Mouse (Mus musculus) limb, embryonic 12.5 days (tissue): Measurements from ENCODE around the gene Magi2. TPM values are rescaled to one million over a fixed set of nuclear protein-coding genes. Genes with fewer than 3 reads are reported as not detected.

ENCODE experiments used
- ATAC-seq: fragments of 200-750 bp; cut with Nextera tagmentation; 2 replicates; pipeline ENCODE4 v1.8.0; 2017; ENCODE audit warnings: low read depth, moderate TSS enrichment; ENCODE audit not compliant: insufficient number of reproducible peaks, insufficient read depth, low FRiP score, low TSS enrichment
- H3K27ac ChIP-seq: fragments of 300-500 bp; sonication (generic); 2 replicates; pipeline ENCODE4 v1.5.1; 2016; ENCODE audit warnings: mild to moderate bottlenecking, moderate library complexity
- H3K27me3 ChIP-seq: fragments of 300-500 bp; sonication (generic); 2 replicates; pipeline ENCODE4 v1.6.1; 2016; ENCODE audit warnings: mild to moderate bottlenecking, moderate library complexity
- H3K36me3 ChIP-seq: fragments of 300-500 bp; sonication (generic); 2 replicates; pipeline ENCODE4 v1.6.1; 2016; ENCODE audit warnings: mild to moderate bottlenecking, moderate library complexity
- H3K4me1 ChIP-seq: fragments of 300-500 bp; sonication (generic); replicated peaks from 2 replicates; pipeline ENCODE4 v1.6.1; 2016
- H3K4me2 ChIP-seq: fragments of 300-500 bp; sonication (generic); 2 replicates; pipeline ENCODE4 v1.6.1; 2016; ENCODE audit warnings: mild to moderate bottlenecking, moderate library complexity
- H3K4me3 ChIP-seq: fragments of 300-500 bp; sonication (generic); replicated peaks from 2 replicates; pipeline ENCODE4 v1.5.1; 2016; ENCODE audit warnings: mild to moderate bottlenecking
- H3K9ac ChIP-seq: fragments of 300-500 bp; sonication (generic); replicated peaks from 2 replicates; pipeline ENCODE4 v1.6.1; 2016; ENCODE audit warnings: mild to moderate bottlenecking, moderate library complexity
- H3K9me3 ChIP-seq: fragments of 300-500 bp; sonication (generic); 2 replicates; pipeline ENCODE4 v1.6.1; 2016; ENCODE audit warnings: mild to moderate bottlenecking, moderate library complexity
- WGBS: fragments of 180-500 bp; shearing (Covaris S2); methylation state at CpG from one replicate; pipeline ENCODE4 v1.1.7; 2016; 5-methylcytosine and 5-hydroxymethylcytosine counted together
- polyA plus RNA-seq: library from polyadenylated mRNA; unstranded; fragments of >200 nt; fragmentation: Nextera tagmentation; extraction: Ambion mirVana; gene quantifications from 2 replicates; pipeline ENCODE4 v1.2.1, GENCODE M21; 2016

The Magi2 gene
- polyA plus RNA-seq, 1 experiment from 2014 or later = 7.0 TPM

DNA sequence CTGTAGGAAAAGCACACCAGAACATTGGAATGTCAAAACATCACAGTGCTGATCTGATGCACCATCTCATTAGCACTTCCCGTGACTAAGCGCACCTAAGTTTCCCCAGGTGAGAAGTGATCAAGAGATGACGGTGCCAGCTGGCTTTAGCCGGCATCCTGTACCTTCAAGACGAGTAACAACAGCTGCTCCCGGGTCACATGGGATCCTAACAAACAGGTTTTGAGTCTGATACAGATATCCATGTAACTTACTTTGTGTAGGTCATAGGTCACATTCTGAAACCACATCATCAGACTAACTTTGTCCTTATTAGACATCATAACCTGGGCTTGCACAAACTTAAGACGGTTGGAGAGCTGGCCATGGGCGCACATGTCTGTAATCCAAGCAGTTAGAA lies 1522.0 kb downstream of the Magi2 start:
- Histone ChIP-seq H3K27me3 (no peaks in the 10 kb centered on the region), H3K9ac (no peak overlapping the region), H3K27ac (no peak overlapping the region), H3K4me2 (no peak overlapping the region), H3K36me3 (no peaks in the 10 kb centered on the region), H3K4me3 (no peak overlapping the region), H3K4me1 (peaks cover 5% of the 10 kb centered on the region; the same call in 1 of the 2 replicates), H3K9me3 (no peaks in the 10 kb centered on the region)
- 82% methylated on average over 8 of the region's 8 CpGs for WGBS
- no peak for ATAC-seq

DNA sequence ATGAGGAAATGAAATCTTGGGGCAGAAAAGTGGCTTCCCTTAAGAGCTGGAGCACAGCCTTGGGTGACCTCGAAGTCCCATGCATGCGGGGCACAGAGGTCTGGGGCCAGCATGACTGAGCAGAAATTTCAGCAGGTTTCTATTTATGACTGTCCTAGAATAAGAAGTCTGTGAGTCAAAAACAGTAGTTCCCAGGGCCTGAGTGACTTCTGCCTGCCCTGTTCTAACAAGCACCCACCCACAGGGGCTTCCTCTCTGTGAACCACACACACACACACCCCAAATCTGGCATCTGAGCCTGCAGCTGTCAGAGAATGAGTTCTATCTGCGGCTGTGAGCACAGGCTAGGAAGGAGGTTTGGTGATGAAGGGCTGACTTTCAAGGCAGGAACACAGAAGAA lies 1522.7 kb downstream of the Magi2 start:
- no peak for ATAC-seq
- H3K4me3 ChIP-seq = no peak overlapping the region

DNA sequence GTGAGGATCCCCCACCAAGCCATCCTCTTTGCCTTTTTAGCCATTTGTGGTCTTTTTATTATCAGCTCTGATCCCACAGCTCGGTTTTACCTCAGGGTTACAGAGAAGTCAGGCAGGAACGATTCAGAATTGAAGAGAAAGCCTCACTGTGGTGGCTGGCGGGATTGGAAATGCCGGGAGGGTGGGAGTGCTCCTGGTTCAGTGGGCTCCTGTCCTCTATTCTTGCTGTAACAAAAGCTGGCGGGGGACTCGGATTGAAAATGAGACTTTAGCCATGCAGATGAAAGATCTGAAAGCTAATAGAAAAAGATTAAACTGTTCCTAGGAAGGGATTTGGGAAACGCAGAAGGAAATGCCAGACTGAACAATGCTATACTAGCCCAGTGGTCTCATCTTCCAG lies 1524.2 kb downstream of the Magi2 start:
- H3K36me3 ChIP-seq = no peaks in the 10 kb centered on the region
- H3K4me2 ChIP-seq = no peak overlapping the region
- no peak overlapping the region for H3K9ac ChIP-seq
- H3K4me3 ChIP-seq = no peak overlapping the region
- no peaks in the 10 kb centered on the region for H3K9me3 ChIP-seq
- no peak overlapping the region for H3K27ac ChIP-seq
- H3K27me3 ChIP-seq = no peaks in the 10 kb centered on the region
- peaks cover 10% of the 10 kb centered on the region; the same call in 1 of the 2 replicates for H3K4me1 ChIP-seq
- no peak for ATAC-seq
- 77% methylated on average over 7 of the region's 7 CpGs for WGBS

More for the DNA sequence above, 1522.7 kb downstream of the Magi2 start:
- peaks cover 10% of the 10 kb centered on the region; the same call in 1 of the 2 replicates for H3K4me1 ChIP-seq
- no peaks in the 10 kb centered on the region for H3K27me3 ChIP-seq
- H3K9me3 ChIP-seq = no peaks in the 10 kb centered on the region
- whole genome bisulfite sequencing = 81% methylated on average over 3 of the region's 3 CpGs
- H3K4me2 ChIP-seq = no peak overlapping the region
- no peak overlapping the region for H3K9ac ChIP-seq
- no peaks in the 10 kb centered on the region for H3K36me3 ChIP-seq
- H3K27ac ChIP-seq = no peak overlapping the region

DNA sequence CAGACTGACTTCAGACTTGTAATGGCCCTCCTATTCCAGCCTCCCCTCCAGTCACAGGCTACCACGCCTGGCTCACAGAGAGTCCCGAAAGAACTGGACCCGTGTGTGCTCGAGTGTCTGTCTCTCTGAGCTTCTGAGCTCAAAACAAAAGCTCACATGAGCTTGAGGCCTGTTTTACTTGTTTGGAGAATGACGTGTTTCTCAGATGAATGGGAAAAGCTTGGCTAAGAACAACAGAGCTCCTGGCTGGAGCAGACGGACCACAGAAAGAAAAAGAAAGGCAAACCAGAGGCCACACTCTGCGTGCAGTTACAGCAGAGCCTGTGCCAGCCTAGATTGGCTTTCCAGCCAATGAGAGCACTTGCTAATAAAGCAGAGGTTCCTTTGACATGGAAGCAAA lies 1524.9 kb downstream of the Magi2 start:
- Histone ChIP-seq H3K4me1 (peaks cover 10% of the 10 kb centered on the region; the same call in 1 of the 2 replicates), H3K9ac (no peak overlapping the region), H3K27me3 (no peaks in the 10 kb centered on the region), H3K4me3 (no peak overlapping the region), H3K36me3 (no peaks in the 10 kb centered on the region), H3K9me3 (no peaks in the 10 kb centered on the region), H3K27ac (no peak overlapping the region), H3K4me2 (no peak overlapping the region)
- no peak for ATAC-seq
- WGBS = 74% methylated on average over 7 of the region's 7 CpGs

DNA sequence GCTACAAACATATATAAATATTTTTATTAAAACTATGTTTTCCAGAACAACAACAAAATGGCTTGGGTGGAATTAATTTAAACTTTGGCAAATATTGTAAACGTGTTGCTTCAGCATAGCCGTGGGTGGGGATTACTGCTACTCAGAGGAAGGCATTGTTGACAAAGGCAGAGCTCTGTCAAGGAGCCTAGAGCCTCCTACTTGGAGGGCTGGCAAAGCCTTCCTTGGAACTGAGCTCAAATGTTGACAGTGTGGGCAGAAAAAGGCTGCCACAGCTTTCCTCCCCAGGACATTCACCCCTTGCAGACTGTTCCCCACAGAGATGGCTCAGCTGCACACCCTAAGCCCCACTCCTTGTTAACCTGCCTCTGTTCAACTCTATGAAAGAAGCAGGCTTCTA lies 1526.3 kb downstream of the Magi2 start:
- Histone ChIP-seq H3K27ac (no peak overlapping the region), H3K4me3 (no peak overlapping the region), H3K36me3 (peaks cover 5% of the 10 kb centered on the region; the same call in 1 of the 2 replicates), H3K9ac (no peak overlapping the region), H3K4me1 (peaks cover 10% of the 10 kb centered on the region; the same call in 1 of the 2 replicates), H3K4me2 (no peak overlapping the region), H3K9me3 (no peaks in the 10 kb centered on the region), H3K27me3 (no peaks in the 10 kb centered on the region)
- WGBS = 67% methylated on average over 2 of the region's 2 CpGs
- no peak for ATAC-seq

DNA sequence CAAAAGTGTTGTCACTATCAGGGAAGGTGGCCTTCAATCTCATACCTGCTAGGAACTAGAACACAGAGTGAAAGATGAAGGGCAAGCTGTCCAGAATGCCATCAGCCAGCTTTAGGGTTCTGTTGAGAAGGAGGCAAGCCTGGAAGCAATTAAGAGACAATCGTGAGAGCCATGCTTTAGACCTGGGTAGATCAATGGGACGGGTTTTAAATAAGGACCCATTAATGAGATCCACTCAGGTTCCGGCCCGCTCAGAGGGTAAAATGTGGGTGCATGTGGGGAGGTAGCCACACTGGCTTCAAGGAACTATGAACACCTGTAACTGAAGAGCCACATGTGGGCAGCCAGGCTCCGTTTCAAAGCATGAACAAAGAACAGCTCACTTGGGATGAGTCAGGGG lies 1527.1 kb downstream of the Magi2 start:
- ATAC-seq = no peak
- H3K9ac ChIP-seq = no peak overlapping the region
- H3K36me3 ChIP-seq = peaks cover 5% of the 10 kb centered on the region; the same call in 1 of the 2 replicates
- 18% methylated on average over 5 of the region's 5 CpGs for WGBS
- 0 out of 2 replicates have a peak overlapping the region, but pooled peaks have one; percentile 17 for H3K27ac ChIP-seq
- no peaks in the 10 kb centered on the region for H3K27me3 ChIP-seq
- no peak overlapping the region for H3K4me2 ChIP-seq
- no peaks in the 10 kb centered on the region for H3K9me3 ChIP-seq
- no peak overlapping the region for H3K4me3 ChIP-seq
- H3K4me1 ChIP-seq = peaks cover 10% of the 10 kb centered on the region; the same call in 1 of the 2 replicates
